Mouse (Mus musculus) frontal cortex, adult (tissue): ENCODE data around the gene Hivep1.

Experiments used
- ATAC-seq: cut with Nextera tagmentation; 2 replicates; pipeline ENCODE4 v1.9.2; 2017; ENCODE audit warnings: mild to moderate bottlenecking, moderate library complexity, mixed read lengths; ENCODE audit not compliant: low TSS enrichment

Hivep1 gene

GRCm38 (mm10) chr13:42222401-42222800 lies 170.6 kb downstream of the Hivep1 start:
- no peak for ATAC-seq

- ATAC-seq = no peak
Measured at GRCm38 (mm10) chr13:42228849-42229248, 177.0 kb downstream of the Hivep1 start.

- ATAC-seq = no peak
Measured at GRCm38 (mm10) chr13:42233741-42234419, 182.1 kb downstream of the Hivep1 start.

- no peak for ATAC-seq
Measured at GRCm38 (mm10) chr13:42238520-42238919, 186.7 kb downstream of the Hivep1 start.

GRCm38 (mm10) chr13:42242131-42242530 lies 190.3 kb downstream of the Hivep1 start:
- ATAC-seq = no peak
